Mouse (Mus musculus) thymus, adult 18-20 months (tissue): ENCODE data around the gene Pde8b.
A peak's percentile ranks its signal among the peaks of the same experiment; 100 is the strongest.

Experiments used
- DNase-seq, 2 experiments: peaks; one replicate each; pipeline ENCODE4 v3.0.0; 2022; ENCODE audit warnings: mixed read lengths in 2 of 2

Gene Pde8b

GRCm38 (mm10) chr13:95073445-95074172, 176.5 kb downstream of the Pde8b start:
- DNase-seq: no peak

GRCm38 (mm10) chr13:95070268-95070667, 179.9 kb downstream of the Pde8b start:
- DNase-seq: no peak

- no peak for DNase-seq
These were observed 182.3 kb downstream of the Pde8b start for GRCm38 (mm10) chr13:95067854-95068253.

GRCm38 (mm10) chr13:95063390-95064017, 186.6 kb downstream of the Pde8b start:
- DNase-seq: no peak

GRCm38 (mm10) chr13:95058885-95059284, 191.3 kb downstream of the Pde8b start:
- no peak for DNase-seq

GRCm38 (mm10) chr13:95056501-95057280, 193.4 kb downstream of the Pde8b start:
- no peak for DNase-seq

GRCm38 (mm10) chr13:95055742-95056388, 194.3 kb downstream of the Pde8b start:
- no peak for DNase-seq

GRCm38 (mm10) chr13:95052421-95052820, 197.7 kb downstream of the Pde8b start:
- DNase-seq: no peak

GRCm38 (mm10) chr13:95050398-95050797, 199.7 kb downstream of the Pde8b start:
- DNase-seq: no peak

- no peak for DNase-seq
These were observed 206.0 kb downstream of the Pde8b start for GRCm38 (mm10) chr13:95044108-95044507.

GRCm38 (mm10) chr13:95040140-95040738, 209.9 kb downstream of the Pde8b start:
- DNase-seq: no peak

- no peak for DNase-seq
These were observed 211.9 kb downstream of the Pde8b start for GRCm38 (mm10) chr13:95038200-95038599.

GRCm38 (mm10) chr13:95034715-95035114, 215.4 kb downstream of the Pde8b start:
- DNase-seq: no peak

- DNase-seq: no peak
These were observed 216.0 kb downstream of the Pde8b start for GRCm38 (mm10) chr13:95034094-95034493.

GRCm38 (mm10) chr13:95032973-95033372, 217.2 kb downstream of the Pde8b start:
- no peak for DNase-seq

- no peak for DNase-seq
These were observed 217.9 kb downstream of the Pde8b start for GRCm38 (mm10) chr13:95032127-95032831.

GRCm38 (mm10) chr13:95030828-95031227, 219.3 kb downstream of the Pde8b start:
- DNase-seq: no peak

GRCm38 (mm10) chr13:95020216-95020615, 229.9 kb downstream of the Pde8b start:
- no peak for DNase-seq

GRCm38 (mm10) chr13:95019345-95019744, 230.8 kb downstream of the Pde8b start:
- no peak for DNase-seq

GRCm38 (mm10) chr13:95017916-95018315, 232.2 kb downstream of the Pde8b start:
- peak; percentile 55 to 56 for DNase-seq

- no peak for DNase-seq
These were observed 232.9 kb downstream of the Pde8b start for GRCm38 (mm10) chr13:95017278-95017677.
